Mouse (Mus musculus): ENCODE results near the gene Gopc.

The Gopc gene

DNA sequence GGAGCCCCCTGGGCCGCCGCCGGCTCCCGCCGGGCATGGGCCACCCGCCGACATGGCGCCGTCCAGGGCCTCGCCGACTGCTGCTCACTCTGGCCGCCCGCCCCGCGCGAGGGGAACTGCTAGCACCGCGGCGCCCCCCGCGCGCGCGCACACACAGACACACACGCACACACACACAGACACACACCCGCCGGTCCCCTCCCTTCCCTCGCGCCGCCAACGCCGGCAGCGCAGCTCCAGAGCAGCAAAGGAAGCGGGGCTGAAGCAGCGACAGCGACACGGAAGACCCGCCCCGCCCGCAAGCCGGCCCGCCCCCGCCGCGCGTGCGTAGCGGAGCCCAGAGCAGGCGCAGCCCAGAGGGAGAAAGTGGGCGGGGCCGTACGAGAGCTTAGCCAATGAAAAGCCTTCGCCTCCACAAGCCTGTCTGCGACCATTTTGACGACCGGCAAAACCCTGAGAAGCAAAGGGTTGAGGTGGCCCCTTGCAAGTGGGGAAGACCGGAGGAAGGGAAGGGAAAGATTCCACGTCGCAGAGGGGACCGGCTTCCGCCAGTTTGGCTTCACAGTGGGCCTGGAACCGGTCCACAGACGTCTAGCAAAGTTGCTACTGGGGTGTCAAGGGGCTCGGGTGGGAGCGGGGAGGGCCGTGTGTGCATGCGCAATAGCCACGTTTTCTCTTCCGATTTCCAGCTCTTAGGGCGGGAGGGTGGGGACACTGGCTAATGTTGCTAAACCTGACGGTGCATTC is at the start of gene Gopc:
Gene Gopc (minus strand): TSS at position 280 of the 747 bp plus-strand sequence.
- DNase-seq, result peak; percentile 100

GRCm38 (mm10) chr10:52430953-52431352 is 49.0 kb upstream of the Gopc start:
- DNase-seq, result no peak

DNA sequence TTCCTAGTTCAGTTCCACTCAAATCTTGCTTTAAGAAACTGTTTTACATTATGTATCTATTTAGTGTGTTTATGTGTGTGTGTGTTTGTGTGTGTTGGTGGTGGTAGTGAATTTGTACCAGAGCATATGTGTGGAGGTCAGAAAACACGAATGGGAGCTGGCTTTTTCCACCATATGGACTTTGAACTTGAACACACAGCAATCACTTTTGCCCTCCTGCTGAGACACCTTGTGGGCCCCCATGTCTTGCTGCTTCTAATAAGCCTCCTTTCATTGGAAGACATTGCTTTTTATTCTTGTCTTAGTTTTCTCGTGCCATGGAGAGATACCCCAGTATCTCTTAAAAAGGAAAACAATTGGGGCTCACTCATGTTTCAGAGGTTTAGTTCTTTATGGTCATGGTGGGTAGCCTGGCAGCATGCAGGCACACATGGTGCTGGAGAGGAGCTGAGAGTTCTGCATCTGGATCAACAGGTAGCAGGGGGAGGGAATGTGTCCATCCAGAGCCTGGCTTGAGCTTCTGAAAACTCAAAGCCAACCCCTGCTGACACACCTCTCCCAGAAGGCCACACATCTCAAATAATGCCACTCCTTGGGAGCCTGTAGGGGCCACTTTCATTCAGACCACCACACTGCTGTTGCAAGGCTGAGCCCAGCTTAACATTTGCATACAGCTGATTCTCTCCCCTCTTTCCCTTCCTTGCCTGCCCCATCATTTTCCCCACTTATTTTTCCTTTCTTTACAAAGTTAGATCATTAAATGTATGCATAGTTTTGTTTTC is 45.9 kb upstream of the Gopc start:
- peak; percentile 5 for DNase-seq

DNA sequence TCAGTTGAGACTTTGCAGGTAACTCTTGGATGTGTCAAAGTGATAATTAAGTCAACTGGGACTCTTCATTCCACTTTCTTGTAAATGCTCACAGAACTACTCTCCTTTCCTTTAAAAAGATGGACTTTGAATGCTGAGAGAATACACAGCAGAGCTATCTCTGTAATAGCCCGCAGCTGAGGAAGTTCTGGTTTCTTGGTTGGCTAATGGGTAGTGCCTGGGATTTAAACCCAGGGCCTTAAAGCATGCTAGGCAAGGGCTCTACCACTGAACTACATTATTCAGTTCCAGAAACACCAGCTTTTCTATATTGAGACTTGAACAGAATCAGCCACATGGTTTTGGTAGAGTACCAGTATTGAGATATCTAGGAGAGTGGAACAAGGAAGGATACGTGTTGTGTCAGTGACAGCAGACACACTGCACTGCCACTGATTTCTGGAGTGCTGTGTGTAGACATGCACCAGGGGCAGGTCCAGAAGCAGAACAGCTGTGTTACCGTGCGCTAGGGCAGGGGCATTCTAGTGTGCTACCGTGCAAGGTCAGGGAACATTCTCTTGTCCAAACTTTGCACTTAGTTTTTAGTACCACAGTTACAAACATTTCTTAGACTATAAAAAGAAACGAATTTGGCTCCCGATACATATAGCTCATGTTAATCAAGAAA is 44.5 kb upstream of the Gopc start:
- DNase-seq, result no peak

DNA sequence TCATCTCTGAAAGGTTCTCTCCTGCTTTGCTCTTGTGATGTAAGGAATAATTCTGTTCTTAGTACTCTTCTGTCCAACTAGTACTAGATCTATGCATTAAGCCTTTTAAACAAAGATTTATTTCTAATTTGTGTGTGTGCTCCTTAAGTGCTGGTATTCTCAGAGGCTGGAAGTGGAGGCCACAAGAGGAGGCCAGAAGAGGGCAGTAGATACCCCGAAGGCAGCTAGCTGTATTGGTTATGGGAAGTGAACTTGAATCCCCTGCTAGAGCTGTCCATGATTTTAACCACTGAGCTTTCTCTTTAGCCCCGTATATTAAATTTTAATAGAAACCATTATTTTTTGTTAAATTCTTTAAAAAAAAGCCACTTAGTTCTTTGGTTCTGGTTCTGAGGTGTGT is 41.2 kb upstream of the Gopc start:
- DNase-seq, result no peak

GRCm38 (mm10) chr10:52421716-52422115 is 39.8 kb upstream of the Gopc start:
- DNase-seq, result no peak

DNA sequence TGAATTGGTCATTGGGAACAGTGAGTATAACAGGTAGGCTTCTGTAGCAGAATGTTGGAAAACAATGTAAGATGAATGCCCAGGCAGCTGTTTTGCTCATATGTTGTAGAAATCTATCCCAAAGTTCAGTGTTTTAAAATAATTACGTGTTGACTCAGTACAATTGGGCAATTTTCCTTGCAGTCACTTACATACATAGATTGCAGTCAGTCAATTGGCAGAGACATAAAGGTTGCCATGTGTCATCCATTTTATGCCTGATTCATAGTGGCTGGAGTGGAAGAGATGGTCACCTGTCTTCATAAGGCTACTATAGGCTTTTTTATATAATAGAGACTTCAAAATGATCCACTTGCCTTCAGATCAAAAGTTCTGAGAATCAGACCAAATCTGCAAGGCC is 38.6 kb upstream of the Gopc start:
- DNase-seq, result no peak

DNA sequence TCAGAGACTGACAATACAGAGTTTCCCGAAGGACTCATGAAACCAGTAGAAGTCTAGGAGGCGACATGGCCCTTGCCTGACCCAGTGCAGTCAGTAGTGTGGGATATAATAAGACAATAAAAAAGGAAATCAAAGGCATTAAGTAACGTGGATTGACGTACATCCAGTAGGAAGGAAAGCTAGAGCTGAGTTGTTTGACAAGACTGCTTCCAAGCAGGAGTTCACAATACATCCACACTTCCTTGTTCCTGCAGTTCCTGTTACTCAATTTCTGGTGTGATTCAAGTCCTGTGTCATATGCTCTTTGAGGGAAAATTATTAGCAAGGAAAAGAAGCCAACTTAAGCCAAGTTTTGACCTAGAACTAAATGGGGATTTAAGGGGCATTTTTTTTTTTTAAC is 37.5 kb upstream of the Gopc start:
- DNase-seq, result no peak

DNA sequence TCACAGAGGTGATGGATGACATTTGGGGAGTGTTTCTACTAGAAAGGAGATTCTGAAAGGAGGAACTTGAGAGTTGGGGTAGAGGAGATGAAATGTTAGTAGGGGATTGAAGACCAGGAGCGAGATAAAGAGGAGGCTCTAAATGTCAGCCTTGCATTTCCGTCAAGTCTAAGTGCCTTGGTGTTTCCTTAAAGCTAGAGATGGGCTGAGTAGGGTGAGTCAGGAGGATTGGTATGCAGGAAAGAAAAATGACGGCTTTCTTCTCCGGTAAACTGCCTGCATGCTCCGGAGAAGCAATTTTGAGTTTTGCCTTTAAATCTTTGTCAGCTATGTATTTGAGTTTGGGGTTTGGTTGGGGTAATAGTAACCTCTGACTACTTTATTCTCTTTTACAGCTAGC is 37.0 kb upstream of the Gopc start:
- DNase-seq, result no peak

DNA sequence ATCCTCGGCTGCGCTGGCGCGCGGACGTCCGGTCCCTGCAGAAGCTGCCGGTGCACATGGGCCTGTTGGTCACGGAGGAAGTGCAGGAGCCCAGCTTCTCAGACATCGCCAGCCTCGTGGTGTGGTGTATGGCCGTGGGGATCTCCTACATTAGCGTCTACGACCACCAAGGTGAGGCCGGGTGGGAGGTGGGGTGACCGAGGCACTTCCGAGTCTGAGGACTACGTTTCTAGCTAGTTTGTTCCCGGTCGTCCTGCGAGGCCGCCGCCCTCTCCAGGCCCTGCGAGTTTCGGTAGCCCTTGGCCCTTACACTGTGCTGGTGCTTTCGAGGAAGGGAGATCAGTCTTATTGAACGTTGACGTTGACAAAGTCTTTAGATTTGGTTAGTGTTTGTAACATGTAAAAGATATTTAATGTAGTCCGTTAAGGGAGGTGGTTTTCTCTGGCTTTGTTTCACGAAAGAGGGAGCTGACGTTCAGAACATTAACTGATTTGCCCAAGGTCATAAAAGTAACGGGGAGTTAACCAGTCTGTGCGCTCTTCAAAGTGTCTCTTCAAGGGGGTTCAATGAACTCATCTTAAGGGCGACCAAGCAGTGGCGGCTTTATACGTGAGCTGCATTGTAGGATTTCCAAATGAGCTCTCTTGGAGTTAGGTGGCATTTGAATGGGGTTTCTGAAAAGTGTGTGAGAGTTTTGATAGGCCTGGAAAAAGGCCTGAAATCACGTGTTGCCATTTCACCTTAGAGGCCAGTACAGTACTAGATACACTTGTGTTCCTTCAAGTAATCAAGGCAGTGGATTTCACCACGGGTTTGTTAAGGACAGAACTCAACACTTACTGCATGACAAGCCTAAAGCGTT is 36.3 kb upstream of the Gopc start:
- DNase-seq, result peak; percentile 26

GRCm38 (mm10) chr10:52417299-52417997 is 35.5 kb upstream of the Gopc start, which contains the start of gene Nus1:
Gene Nus1, plus strand, starts transcription at chr10:52417547.
- peak; percentile 98 for DNase-seq

- DNase-seq, result no peak
Observed at GRCm38 (mm10) chr10:52416458-52416857, 34.5 kb upstream of the Gopc start.

DNA sequence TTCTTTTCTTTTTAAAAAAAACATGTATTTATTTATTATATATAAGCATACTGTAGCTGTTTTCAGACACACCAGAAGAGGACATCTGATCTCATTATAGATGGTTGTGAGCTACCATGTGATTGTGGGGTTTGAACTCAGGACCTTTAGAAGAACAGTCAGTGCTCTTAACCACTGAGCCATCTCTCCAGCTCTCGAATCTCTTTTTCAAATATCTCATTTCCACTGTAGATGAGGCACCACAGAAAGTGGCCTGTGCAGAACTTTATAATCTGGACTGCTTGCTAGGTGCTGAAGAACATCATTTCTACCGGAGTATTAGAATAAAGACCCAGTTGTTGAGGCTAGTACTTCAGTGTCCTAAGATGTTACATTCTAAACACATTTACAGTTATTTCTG is 33.1 kb upstream of the Gopc start:
- no peak for DNase-seq

GRCm38 (mm10) chr10:52407526-52407925 is 25.6 kb upstream of the Gopc start:
- DNase-seq, result no peak

DNA sequence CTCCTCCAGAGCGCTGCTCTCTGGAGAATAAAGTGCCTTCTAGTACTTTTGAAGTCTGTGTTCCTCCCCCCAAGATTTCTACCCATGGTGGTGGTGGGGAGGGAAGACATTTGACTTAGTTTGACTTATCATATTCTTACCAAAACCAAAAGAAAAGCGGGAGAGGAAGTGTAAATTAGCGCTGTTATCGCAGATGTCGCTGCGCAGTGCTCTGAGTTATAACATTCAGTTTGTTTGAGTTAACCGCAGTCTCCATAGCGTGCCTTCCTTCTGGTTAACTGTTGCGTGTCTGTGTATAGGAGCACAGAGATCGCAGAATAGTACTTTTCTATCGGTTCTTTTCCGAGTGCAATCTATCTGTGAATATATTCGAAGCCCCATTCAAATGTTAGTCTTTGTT is 23.2 kb upstream of the Gopc start:
- no peak for DNase-seq

DNA sequence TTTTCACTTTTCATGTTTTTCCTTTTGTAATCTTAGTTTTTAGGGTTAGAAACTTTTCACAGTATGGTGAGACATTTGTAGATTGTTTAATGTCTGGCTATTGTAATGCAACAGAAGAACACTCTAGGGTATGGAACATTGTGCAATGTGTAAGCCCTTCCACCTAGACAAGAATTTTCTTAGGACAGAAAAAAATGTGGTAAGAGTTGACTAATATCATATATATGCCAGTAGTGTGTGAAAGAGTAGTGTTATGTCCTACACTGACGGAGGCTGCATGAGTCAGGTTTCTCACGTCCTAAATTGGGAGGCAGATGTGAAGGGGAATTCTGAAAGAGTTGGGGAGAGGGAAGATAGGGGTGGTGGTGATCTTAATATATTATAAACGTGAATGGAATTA is 17.8 kb upstream of the Gopc start:
- DNase-seq, result no peak

GRCm38 (mm10) chr10:52398715-52399114 is 16.8 kb upstream of the Gopc start:
- no peak for DNase-seq

GRCm38 (mm10) chr10:52396647-52397046 is 14.7 kb upstream of the Gopc start:
- DNase-seq, result no peak

GRCm38 (mm10) chr10:52391208-52391607 is 9.3 kb upstream of the Gopc start:
- no peak for DNase-seq

- peak; percentile 27 for DNase-seq
Observed at GRCm38 (mm10) chr10:52389438-52389837, 7.5 kb upstream of the Gopc start.

GRCm38 (mm10) chr10:52388922-52389430 is 7.1 kb upstream of the Gopc start, which contains the start of gene Nepn:
Gene Nepn, plus strand, starts transcription at chr10:52388972.
- DNase-seq, result no peak

- DNase-seq, result no peak
Observed at GRCm38 (mm10) chr10:52387192-52387591, 5.3 kb upstream of the Gopc start.
